Mouse (Mus musculus) limb, embryonic 14.5 days (tissue): ENCODE results near the gene Pla2g4a. TPM values are rescaled to one million over a fixed set of nuclear protein-coding genes. Genes with fewer than 3 reads are reported as not detected.

Experiments
- ATAC-seq: fragments of 200-750 bp; cut with Nextera tagmentation; 2 replicates; pipeline ENCODE4 v1.8.0; 2017; ENCODE audit warnings: low read depth, moderate number of reproducible peaks, moderate TSS enrichment; ENCODE audit not compliant: low FRiP score
- DNase-seq: peaks from one replicate; pipeline ENCODE4 v3.0.0-alpha.2; 2015; ENCODE audit warnings: low spot score
- H3K27ac ChIP-seq: fragments of 300-500 bp; sonication (generic); replicated peaks from 2 replicates; pipeline ENCODE4 v1.5.1; 2014; ENCODE audit warnings: low read depth, mild to moderate bottlenecking, low read length, moderate library complexity, mixed read lengths
- H3K27me3 ChIP-seq: fragments of 300-500 bp; sonication (generic); 2 replicates; pipeline ENCODE4 v1.6.1; 2014; ENCODE audit warnings: low read length, mixed read lengths; ENCODE audit not compliant: control insufficient read depth, insufficient read depth
- H3K36me3 ChIP-seq: fragments of 300-500 bp; sonication (generic); 2 replicates; pipeline ENCODE4 v1.6.1; 2014; ENCODE audit warnings: mild to moderate bottlenecking, low read length, moderate library complexity, mixed read lengths; ENCODE audit not compliant: control insufficient read depth, insufficient read depth
- H3K4me1 ChIP-seq: fragments of 300-500 bp; sonication (generic); 2 replicates; pipeline ENCODE4 v1.6.1; 2014; ENCODE audit warnings: antibody characterized with exemption, low read length, mixed read lengths; ENCODE audit not compliant: control insufficient read depth, insufficient read depth
- H3K4me2 ChIP-seq: fragments of 300-500 bp; sonication (generic); replicated peaks from 2 replicates; pipeline ENCODE4 v1.6.1; 2014; ENCODE audit warnings: low read depth, mild to moderate bottlenecking, low read length, moderate library complexity; ENCODE audit not compliant: severe bottlenecking
- H3K4me3 ChIP-seq: fragments of 300-500 bp; sonication (generic); replicated peaks from 2 replicates; pipeline ENCODE4 v1.5.1; 2014; ENCODE audit warnings: low read length
- H3K9ac ChIP-seq: fragments of 300-500 bp; sonication (generic); 2 replicates; pipeline ENCODE4 v1.6.1; 2014; ENCODE audit warnings: mild to moderate bottlenecking, low read depth, low read length, moderate library complexity; ENCODE audit not compliant: severe bottlenecking
- H3K9me3 ChIP-seq: fragments of 300-500 bp; sonication (generic); 2 replicates; pipeline ENCODE4 v1.6.1; 2016; ENCODE audit warnings: low read length; ENCODE audit not compliant: control insufficient read depth
- POLR2A ChIP-seq: fragments of 200-500 bp; IDR thresholded peaks from 2 replicates; pipeline ENCODE4 v1.8.0; 2012; ENCODE audit warnings: inconsistent platforms, mild to moderate bottlenecking, moderate library complexity, borderline replicate concordance; ENCODE audit not compliant: insufficient read depth, insufficient read length; ENCODE audit errors: extremely low read depth
- WGBS: fragments of 180-500 bp; shearing (Covaris S2); extraction: QIAGEN DNeasy Blood & Tissue Kit; methylation state at CpG from one replicate; pipeline ENCODE4 v1.1.7; 2014; 5-methylcytosine and 5-hydroxymethylcytosine counted together
- polyA plus RNA-seq, 2 experiments: library from polyadenylated mRNA; depleted of rRNA in 1 of 2; stranded (reverse) in 1 of 2; unstranded in 1 of 2; fragments of >200 nt; fragmentation: Nextera tagmentation in 1 of 2; extraction: Ambion mirVana in 1 of 2; gene quantifications; 2 replicates each; pipeline versions ENCODE4 v1.2.1 to v1.2.3; 2012 to 2014

The Pla2g4a gene
- polyA plus RNA-seq, 2 experiments, result 11.1 to 19.3 TPM

DNA sequence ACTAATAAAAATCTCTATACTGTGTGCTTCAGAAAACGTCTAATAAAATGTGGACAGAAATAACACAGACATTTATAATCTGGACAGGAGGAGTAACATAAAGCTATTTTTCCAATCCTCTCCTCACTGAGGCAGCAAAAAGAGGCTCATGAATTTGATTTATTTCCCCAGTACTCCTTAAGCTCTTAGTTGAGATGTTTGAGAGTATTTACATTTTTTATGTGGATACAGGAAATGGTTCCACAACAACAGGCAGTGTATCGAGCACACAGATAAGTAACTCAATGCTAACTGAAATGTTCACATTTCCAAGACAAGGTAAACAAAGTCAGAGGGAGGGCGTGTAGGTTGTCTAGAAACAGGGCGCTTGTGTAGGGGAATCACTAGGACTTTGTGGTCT, 48.1 kb downstream of the Pla2g4a start:
- no peaks in the 10 kb centered on the region for H3K9me3 ChIP-seq
- H3K27ac ChIP-seq, result no peak overlapping the region

DNA sequence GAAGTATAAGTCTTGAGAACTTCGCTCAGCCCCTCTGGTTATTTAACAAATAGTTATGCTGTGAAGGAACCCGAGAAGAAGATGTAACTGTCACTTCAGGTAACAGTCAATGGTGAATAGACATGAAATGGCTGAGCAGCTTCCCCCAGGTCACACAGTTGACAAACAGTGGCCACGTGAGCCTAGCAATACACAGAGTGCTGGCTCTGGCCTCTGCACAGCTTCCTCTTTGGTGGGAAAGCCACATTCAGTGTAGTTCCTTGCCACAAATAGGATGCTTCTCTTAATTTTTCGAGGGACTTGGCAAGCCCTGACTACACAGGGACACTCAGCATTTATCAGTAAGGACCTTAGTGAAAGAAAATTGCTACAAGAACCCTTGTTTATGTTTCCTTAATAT, 50.0 kb downstream of the Pla2g4a start:
- Histone ChIP-seq H3K27me3 (no peaks in the 10 kb centered on the region), H3K9me3 (no peaks in the 10 kb centered on the region), H3K4me1 (no peaks in the 10 kb centered on the region), H3K36me3 (no peaks in the 10 kb centered on the region), H3K4me3 (no peak overlapping the region), H3K4me2 (no peak overlapping the region), H3K9ac (no peak overlapping the region), H3K27ac (no peak overlapping the region)
- WGBS, result 84% methylated on average over 4 of the region's 4 CpGs
- TF ChIP-seq POLR2A, result no peak
- DNase-seq (no peak), ATAC-seq (no peak)

More for the DNA sequence above, 48.1 kb downstream of the Pla2g4a start:
- Histone ChIP-seq H3K27me3 (no peaks in the 10 kb centered on the region), H3K36me3 (no peaks in the 10 kb centered on the region), H3K4me2 (no peak overlapping the region), H3K4me3 (no peak overlapping the region), H3K4me1 (no peaks in the 10 kb centered on the region), H3K9ac (no peak overlapping the region)
- ATAC-seq (no peak), DNase-seq (no peak)
- no peak for TF ChIP-seq POLR2A
- whole genome bisulfite sequencing, result 74% methylated on average over 4 of the region's 4 CpGs

DNA sequence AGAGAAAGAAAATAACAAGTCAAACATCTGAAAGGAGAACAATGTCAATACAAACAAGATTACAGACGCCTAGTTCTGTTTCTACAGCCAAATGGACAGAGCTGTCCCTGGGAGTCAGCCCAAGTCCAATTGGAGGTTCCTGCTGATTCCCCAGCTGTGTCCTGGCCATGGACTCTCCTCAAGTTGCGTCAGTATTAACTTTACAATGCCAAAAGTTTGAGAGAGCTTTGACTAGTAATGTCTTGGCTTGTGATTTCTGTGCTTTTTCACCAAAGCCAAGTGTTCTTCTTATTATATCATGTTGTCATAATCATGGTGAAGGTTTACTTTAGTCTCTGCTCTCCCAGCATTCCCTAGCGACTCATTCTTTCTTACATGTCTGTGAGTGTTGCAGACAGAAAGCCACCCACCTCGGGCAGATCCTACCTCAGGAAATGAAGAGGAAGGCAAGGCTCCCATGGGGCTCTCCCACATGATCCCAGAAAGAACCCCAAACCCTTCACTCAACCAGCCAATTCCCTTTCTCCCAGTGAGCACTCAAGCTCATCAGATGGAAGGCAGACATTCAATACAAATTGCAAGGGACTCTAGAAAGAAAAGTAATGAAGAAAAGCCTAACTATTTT, 63.0 kb downstream of the Pla2g4a start:
- Histone ChIP-seq H3K36me3 (no peaks in the 10 kb centered on the region), H3K27ac (no peak overlapping the region), H3K9ac (no peak overlapping the region), H3K4me2 (no peak overlapping the region), H3K9me3 (no peaks in the 10 kb centered on the region), H3K27me3 (no peaks in the 10 kb centered on the region), H3K4me3 (no peak overlapping the region), H3K4me1 (no peaks in the 10 kb centered on the region)
- TF ChIP-seq POLR2A, result no peak
- ATAC-seq (no peak), DNase-seq (no peak)
- WGBS, result 77% methylated on average over 4 of the region's 4 CpGs

DNA sequence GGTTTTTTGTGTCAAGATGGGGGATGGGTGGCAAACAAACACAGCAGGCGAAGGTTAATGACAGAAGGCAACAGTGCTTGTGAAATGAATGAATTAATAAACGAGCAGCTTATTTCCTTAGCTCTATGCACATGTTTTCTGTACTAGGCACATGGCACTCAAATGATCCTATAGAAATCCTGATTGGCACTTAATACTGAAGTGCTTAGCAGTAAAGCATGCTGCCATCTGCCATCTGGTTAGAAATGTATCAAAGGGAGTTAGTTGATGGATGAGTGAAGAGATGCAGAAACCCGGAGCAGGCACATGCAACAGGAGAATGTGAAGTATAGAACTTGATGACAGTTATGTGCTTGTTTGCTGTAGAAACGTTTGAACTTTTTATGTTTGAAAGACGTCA, 64.5 kb downstream of the Pla2g4a start:
- no peak for TF ChIP-seq POLR2A
- no peak for ATAC-seq
- no peak overlapping the region for H3K9ac ChIP-seq
- no peak overlapping the region for H3K27ac ChIP-seq
- no peaks in the 10 kb centered on the region for H3K4me1 ChIP-seq
- no peaks in the 10 kb centered on the region for H3K27me3 ChIP-seq
- DNase-seq, result no peak
- no peaks in the 10 kb centered on the region for H3K36me3 ChIP-seq
- H3K4me2 ChIP-seq, result no peak overlapping the region
- WGBS, result 17% methylated on average over 5 of the region's 5 CpGs
- H3K4me3 ChIP-seq, result no peak overlapping the region
- H3K9me3 ChIP-seq, result no peaks in the 10 kb centered on the region

DNA sequence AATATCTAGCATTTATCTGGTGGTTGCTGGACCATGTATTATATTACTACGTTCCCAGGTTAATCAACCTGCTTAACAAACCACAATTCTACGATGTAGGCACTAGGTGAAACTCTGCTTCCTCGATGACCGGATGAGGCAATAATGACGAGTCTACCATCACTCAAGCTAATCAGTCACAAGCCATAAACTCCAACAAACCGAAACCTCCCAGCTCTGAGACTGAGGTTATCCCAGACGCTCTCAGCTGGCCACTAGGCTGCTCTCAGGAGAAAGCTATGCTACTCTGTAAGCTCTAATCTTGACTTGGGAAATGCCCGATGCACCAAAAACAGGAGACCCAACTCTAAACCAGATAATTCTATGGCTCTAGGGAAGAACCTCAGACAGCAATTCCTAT, 66.2 kb downstream of the Pla2g4a start:
- no peaks in the 10 kb centered on the region for H3K9me3 ChIP-seq
- no peak overlapping the region for H3K27ac ChIP-seq
- no peaks in the 10 kb centered on the region for H3K4me1 ChIP-seq
- H3K9ac ChIP-seq, result no peak overlapping the region
- no peak for ATAC-seq
- no peak overlapping the region for H3K4me3 ChIP-seq
- WGBS, result 82% methylated on average over 8 of the region's 8 CpGs
- H3K4me2 ChIP-seq, result no peak overlapping the region
- no peak for TF ChIP-seq POLR2A
- DNase-seq, result no peak
- no peaks in the 10 kb centered on the region for H3K36me3 ChIP-seq
- H3K27me3 ChIP-seq, result no peaks in the 10 kb centered on the region

DNA sequence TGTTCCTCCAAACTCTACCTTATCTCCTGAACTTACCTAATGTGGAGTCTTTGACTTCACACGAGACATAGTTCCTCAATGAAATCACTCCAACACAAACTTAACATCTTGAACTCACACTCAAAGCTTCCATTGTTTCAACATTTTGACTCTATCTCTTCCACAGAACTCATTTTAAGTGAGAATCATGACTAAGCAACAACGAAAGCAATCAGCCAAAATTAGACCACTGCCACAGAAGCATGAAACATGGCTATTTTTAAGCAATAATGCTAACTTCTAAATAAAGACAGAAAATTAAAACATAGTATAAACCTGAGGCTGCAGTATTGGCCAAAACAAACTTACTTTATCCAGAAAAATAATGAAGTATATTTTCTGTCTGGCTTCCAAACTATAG, 67.2 kb downstream of the Pla2g4a start:
- TF ChIP-seq POLR2A, result no peak
- Histone ChIP-seq H3K9me3 (no peaks in the 10 kb centered on the region), H3K4me3 (no peak overlapping the region), H3K36me3 (no peaks in the 10 kb centered on the region), H3K4me1 (no peaks in the 10 kb centered on the region), H3K27ac (no peak overlapping the region), H3K27me3 (no peaks in the 10 kb centered on the region), H3K9ac (no peak overlapping the region), H3K4me2 (no peak overlapping the region)
- ATAC-seq (no peak), DNase-seq (no peak)
- WGBS, result 85% methylated on average over 2 of the region's 2 CpGs
